Mouse (Mus musculus): ENCODE measurements around the gene Ltk.
"Not testable (repeated sequence)": the region's sequence is repeated elsewhere in the genome, so short reads cannot be mapped to it uniquely, and the experiment has no call there.

The Ltk gene

DNA sequence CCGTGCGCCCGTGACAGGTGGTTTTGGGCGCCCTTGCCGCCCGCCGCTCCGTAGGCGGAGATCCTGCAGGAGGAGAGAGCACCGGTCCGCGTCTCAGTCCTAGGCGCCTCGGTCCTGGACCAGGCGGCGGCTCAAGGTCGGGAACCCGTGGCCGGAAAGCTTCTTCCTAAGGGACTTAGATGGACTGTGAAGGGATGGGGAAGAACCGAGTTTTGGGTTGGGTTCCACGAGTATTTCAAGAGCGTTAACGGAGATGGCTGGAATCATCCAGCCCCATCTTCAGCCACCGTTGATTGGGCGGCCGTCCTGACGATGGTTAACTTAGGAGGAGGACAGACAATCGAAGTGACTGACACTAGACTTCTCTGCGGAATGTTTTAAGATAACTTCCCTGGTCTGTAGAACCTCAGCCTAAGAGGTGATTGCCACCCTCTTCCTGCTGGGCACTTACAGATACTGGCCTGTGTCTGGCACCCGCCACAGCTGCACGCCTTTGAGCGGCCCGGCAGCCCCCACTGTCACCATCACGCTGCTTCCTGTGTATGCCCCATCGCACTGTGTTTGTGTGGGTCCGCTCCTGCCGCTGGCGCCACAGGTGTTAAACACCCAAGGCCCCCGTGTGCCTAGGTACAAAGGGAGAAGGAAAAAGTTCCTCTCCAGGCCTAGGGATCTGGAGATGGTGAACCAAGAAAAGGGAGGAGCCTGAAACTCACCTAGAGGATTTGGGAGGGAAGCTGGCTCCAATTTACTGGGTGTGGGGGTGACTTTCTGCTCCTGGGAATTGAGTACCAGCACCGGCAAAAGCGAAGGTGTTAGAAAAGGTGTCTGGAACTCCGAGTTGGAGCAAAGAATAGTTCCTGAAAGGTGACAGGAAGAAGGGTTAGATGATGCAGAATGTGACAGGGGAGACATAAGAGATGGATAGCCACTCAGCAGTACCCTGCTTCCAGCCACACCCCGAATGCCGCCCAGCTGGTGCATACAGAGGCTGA lies 1.1 kb downstream of the Ltk start:
- no peak for DNase-seq (ENCODE audit: low read depth)

GRCm38 (mm10) chr2:119758101-119758843 lies 2.0 kb downstream of the Ltk start:
- no peak for DNase-seq (ENCODE audit: low read depth)

GRCm38 (mm10) chr2:119757601-119758100 lies 2.6 kb downstream of the Ltk start:
- DNase-seq (ENCODE audit: low read depth): no peak

DNA sequence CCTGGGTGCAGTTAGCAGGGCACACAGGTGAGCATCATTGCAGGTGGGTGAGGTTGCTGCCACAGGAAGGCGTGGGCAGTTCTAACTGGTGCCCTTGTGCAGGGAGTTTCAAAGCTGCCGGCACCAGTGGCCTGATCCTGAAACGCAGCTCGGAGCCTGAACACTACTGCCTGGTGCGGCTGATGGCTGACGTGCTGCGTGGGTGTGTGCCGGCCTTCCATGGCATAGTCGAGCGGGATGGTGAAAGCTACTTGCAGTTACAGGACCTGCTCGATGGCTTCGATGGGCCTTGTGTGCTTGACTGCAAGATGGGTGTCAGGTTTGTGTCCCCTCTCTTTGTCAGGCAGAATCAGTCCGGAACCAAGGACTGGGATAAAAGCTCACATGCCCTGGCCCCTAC lies 11.0 kb downstream of the Ltk start:
- no peak for DNase-seq (ENCODE audit: low read depth)

DNA sequence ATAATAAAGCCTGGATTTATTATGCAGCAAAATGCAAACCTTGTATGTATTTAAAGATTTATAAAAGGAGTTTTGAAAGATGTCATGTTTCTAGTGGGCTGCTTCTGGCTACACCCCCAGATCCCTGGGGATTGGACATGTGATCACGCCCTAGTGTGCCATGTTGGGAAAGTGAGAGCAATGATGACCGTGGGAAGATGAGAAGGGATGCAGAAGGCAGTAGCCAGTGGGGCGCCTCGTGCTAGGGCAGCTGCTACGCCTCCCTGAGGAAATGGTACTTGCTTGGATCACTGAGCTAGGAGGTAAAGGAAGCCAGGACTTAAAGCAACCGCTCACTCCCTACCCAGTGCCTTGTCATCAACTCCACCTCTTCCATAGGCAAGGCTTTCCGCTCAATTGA lies 12.7 kb downstream of the Ltk start:
- DNase-seq (ENCODE audit: low read depth): no peak

DNA sequence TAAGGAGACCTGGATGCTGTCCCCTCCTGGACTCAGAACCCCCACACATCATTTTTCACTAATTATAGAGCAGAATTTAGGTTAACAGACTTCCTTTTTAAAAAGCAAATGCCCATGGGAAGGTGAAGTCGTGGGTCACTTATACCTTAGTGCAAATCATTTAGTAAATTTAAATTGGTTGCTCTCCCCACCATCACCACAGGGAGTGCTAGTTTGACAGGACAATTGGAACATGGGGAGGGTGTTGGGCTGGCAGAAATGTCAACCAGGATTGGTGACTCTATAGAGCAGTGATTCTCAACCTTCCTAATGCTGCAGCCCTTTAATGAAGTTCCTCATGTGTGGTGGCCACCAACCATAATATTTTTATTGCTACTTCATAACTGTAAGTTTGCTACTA lies 14.9 kb downstream of the Ltk start:
- no peak for DNase-seq (ENCODE audit: low read depth)

GRCm38 (mm10) chr2:119744163-119745111 lies 15.8 kb downstream of the Ltk start:
- peak; percentile 68 for DNase-seq (ENCODE audit: low read depth)

- DNase-seq (ENCODE audit: low read depth): no peak
These were observed 16.4 kb downstream of the Ltk start for GRCm38 (mm10) chr2:119743808-119744162.

GRCm38 (mm10) chr2:119743176-119743807 lies 16.9 kb downstream of the Ltk start:
- DNase-seq (ENCODE audit: low read depth): no peak

- DNase-seq (ENCODE audit: low read depth): no peak
These were observed 17.6 kb downstream of the Ltk start for GRCm38 (mm10) chr2:119742461-119743175.

DNA sequence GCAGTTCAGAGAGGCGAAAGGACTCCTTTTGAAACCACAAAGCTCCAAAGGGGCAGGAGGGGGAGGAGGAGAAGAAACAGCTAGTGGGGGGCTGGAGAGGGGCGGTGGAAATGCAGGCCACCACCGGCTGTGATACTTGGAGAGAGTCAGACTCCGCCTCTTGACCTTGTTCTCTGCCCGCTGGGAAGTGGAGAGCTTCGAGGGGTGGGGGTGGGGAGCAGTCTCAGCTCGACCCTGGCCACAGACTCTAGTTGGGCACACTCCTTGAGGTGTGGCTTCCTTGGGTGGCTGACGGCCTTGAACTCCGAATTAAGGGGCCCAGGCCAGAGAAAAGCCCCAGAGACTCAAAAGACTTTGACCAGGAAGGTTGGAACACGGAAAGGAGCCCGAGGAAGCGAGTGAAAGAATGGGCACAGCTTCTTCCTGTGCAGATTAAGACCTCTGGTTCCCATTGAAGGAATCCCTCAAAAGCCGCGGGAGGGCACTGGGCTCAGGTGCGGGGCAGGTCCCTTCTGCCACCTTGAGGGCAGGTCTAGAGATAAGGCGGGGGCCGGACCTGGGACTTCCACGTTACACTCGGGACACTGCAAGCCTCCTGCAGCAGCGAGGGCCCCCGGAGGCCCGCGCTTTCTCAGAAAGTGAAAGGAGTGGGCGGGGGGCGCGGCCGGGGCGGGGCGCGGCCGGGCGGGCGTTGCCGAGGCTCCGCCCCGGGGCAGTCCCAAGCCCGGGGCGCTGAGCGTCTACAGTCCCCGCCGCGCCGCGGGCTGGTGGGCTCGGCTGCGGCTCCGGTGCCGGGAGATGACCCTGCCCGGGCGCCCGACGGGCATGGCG lies 18.4 kb downstream of the Ltk start, which contains the start of gene Itpka:
Itpka (plus strand) TSS at position 757 of the 831 bp plus-strand sequence.
- peak; percentile 58 for DNase-seq (ENCODE audit: low read depth)

GRCm38 (mm10) chr2:119740567-119740966 lies 19.7 kb downstream of the Ltk start:
- DNase-seq (ENCODE audit: low read depth): no peak

DNA sequence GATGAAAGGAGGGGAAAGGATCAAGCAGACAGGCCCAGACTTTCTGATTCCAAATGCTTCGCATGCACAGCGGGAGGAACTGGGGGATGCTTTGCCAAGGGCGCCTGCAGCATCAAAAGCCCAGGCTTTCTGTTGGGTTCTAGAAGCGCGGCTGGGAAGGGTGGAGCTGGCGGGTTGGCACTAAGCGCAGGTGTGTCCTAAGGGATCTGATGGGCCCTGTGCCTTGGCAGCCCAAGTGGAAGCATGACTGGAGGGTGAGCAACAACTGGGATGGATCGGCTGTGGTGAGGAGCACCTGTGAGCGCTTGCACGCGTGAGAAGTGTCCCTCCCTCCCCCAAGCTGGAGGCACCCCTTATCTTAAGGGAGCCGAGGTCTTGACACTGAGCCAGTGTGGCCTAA lies 23.1 kb downstream of the Ltk start:
- no peak for DNase-seq (ENCODE audit: low read depth)

- DNase-seq (ENCODE audit: low read depth): no peak
These were observed 29.5 kb downstream of the Ltk start for GRCm38 (mm10) chr2:119730735-119731134.

GRCm38 (mm10) chr2:119727762-119728416 lies 32.3 kb downstream of the Ltk start:
- DNase-seq (ENCODE audit: low read depth): peak; percentile 50

DNA sequence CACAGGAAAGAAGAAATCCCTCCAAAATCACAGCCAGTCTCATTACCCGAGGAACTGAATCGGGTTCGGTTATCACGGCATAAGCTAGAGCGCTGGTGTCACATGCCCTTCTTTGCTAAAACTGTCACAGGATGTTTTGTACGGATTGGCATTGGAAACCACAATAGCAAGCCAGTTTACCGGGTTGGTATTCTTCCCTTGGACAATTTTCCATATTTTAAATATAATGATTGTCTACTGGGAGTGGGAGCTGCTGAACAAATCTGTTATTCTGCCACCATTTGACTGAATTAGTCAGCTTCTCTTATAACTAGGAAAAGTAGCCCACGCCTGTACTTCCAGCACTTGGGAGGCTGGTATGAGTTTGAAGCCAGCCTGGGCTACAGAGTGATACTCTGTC lies 39.2 kb downstream of the Ltk start:
- no peak for DNase-seq (ENCODE audit: low read depth)

- not testable (repeated sequence) for DNase-seq (ENCODE audit: low read depth)
These were observed 44.4 kb downstream of the Ltk start for GRCm38 (mm10) chr2:119715868-119716267.

DNA sequence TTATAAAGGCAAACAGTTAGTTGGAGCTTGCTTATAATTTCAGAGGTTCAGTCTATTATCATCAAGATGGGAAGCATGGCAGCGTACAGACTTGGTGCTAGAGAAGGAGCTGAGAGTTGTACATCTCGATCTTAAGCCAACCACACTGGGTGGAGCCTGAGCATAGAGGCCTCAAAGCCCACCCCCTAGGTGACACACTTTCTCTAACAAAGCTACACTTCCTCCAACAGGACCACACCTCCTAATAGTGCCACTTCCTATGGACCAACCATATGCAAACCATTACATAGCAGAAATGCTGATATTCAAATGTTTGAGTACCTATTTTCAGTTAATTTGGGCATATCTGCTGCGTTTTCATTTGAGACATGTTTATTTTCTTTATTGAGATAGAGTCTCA lies 50.2 kb downstream of the Ltk start:
- DNase-seq (ENCODE audit: low read depth): no peak

DNA sequence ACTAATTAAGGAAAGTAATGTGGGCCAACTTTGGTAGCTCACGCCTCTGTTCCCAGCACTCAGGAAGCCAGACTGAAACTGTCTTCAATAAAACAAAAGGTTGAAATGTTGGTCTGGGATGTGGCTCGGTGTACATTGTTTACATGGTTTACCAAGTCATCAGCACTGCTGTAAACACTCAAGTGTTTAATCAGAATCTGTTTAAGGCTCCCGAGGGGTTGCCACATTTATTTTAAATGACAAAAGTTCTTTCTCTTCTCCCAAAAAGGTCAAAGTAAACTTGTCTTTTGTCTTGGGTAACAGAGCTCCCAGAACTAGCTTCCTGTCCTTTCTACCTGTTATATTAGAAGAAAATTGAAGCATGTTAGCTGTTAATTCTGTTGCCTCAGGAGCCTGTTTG lies 52.6 kb downstream of the Ltk start:
- DNase-seq (ENCODE audit: low read depth): no peak

Measured in c-Kit-positive CD71-positive TER-119-negative erythroid progenitor cells, embryonic 14.5 days (primary cell).